Mouse (Mus musculus): Measurements from ENCODE around the gene Kcnj11. TPM values are rescaled to one million over a fixed set of nuclear protein-coding genes. Genes with fewer than 3 reads are reported as not detected.
A peak's percentile ranks its signal among the peaks of the same experiment; 100 is the strongest.

The Kcnj11 gene
- 3.2 and 7.2 TPM in 2 replicates for polyA plus RNA-seq (2016; fragmentation: Nextera tagmentation; extraction: Ambion mirVana)

DNA sequence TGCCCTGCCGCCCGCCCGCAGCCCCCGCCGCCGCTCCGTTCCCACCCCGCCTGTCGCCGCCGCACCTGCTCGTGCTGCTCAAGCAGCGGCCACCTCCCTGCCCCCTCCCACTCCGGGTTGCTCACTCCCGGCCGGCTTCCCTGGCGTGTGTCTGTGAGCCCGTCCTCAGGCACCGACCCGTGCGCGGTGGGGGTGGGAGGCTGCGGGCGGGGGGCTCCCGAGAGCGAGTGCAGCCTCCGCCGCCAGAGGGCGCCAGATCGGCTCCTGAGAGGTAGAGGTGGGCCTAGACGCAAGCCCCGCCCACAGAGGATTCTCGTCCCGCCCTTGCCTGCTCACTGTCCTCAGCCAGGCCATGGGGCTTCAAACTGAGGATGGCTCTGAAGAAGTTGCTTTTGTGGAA lies at the start of gene Kcnj11:
TSS of gene Kcnj11 (minus strand) at position 202 of the 400 bp plus-strand sequence.
- Histone ChIP-seq H3K9me3 (no peaks in the 10 kb centered on the region), H3K27me3 (ENCODE audit: insufficient read depth, poor library complexity, severe bottlenecking) (peaks cover 53% of the 10 kb centered on the region), H3K36me3 (0 out of 2 replicates have a peak, but pooled peaks cover 4% of the 10 kb centered on the region), H3K27ac (peak within 1 kb of the TSS; percentile 95), H3K4me1 (peaks cover 52% of the 10 kb centered on the region), H3K4me3 (peak within 1 kb of the TSS; percentile 70)
- WGBS = under 1% methylated on average over 34 of the region's 34 CpGs
- peak; percentile 94 for DNase-seq (ENCODE audit: low spot score)

DNA sequence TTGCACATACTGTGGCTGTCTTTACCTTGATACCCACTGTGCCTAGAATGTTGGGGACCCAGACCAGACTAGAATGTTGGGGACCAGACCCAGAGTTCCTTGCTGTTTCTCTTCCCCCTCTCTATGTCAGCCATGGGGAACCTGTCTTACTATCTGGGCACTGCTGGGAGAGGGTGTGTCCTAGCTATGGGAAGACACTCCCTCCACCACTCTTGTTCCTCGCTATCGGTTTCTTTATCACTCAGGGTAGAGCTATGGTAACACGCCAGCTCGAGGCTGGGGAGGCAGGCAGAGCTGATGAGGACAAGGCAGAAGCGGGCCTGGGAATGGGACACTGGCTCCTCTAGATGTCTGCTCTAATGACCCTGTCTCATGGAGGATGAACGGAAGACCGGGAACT lies 46.9 kb upstream of the Kcnj11 start:
- WGBS = 56% methylated on average over 7 of the region's 7 CpGs
- no peak overlapping the region for H3K4me3 ChIP-seq
- peaks cover 4% of the 10 kb centered on the region; the same call in 1 of the 2 replicates for H3K4me1 ChIP-seq
- H3K27ac ChIP-seq = no peak overlapping the region
- DNase-seq (ENCODE audit: low spot score) = no peak
- no peaks in the 10 kb centered on the region for H3K9me3 ChIP-seq
- H3K36me3 ChIP-seq = no peaks in the 10 kb centered on the region
- H3K27me3 ChIP-seq (ENCODE audit: insufficient read depth, poor library complexity, severe bottlenecking) = no peaks in the 10 kb centered on the region; the same call in 1 of the 2 replicates

GRCm38 (mm10) chr7:46146675-46147308 lies 46.2 kb upstream of the Kcnj11 start:
- WGBS = 87% methylated on average over 7 of the region's 7 CpGs
- H3K4me1 ChIP-seq = peaks cover 4% of the 10 kb centered on the region; the same call in 1 of the 2 replicates

GRCm38 (mm10) chr7:46144061-46144460 lies 43.5 kb upstream of the Kcnj11 start:
- Histone ChIP-seq H3K36me3 (no peaks in the 10 kb centered on the region), H3K27me3 (ENCODE audit: insufficient read depth, poor library complexity, severe bottlenecking) (peaks cover 14% of the 10 kb centered on the region; the same call in 1 of the 2 replicates), H3K4me1 (peaks cover 4% of the 10 kb centered on the region; the same call in 1 of the 2 replicates), H3K4me3 (no peak overlapping the region), H3K9me3 (no peaks in the 10 kb centered on the region), H3K27ac (no peak overlapping the region)
- no peak for DNase-seq (ENCODE audit: low spot score)
- WGBS = 80% methylated on average over 8 of the region's 8 CpGs

More at GRCm38 (mm10) chr7:46146675-46147308, 46.2 kb upstream of the Kcnj11 start:
- no peak for DNase-seq (ENCODE audit: low spot score)
- Histone ChIP-seq H3K36me3 (no peaks in the 10 kb centered on the region), H3K27ac (no peak overlapping the region), H3K4me3 (no peak overlapping the region), H3K27me3 (ENCODE audit: insufficient read depth, poor library complexity, severe bottlenecking) (no peaks in the 10 kb centered on the region), H3K9me3 (no peaks in the 10 kb centered on the region)

DNA sequence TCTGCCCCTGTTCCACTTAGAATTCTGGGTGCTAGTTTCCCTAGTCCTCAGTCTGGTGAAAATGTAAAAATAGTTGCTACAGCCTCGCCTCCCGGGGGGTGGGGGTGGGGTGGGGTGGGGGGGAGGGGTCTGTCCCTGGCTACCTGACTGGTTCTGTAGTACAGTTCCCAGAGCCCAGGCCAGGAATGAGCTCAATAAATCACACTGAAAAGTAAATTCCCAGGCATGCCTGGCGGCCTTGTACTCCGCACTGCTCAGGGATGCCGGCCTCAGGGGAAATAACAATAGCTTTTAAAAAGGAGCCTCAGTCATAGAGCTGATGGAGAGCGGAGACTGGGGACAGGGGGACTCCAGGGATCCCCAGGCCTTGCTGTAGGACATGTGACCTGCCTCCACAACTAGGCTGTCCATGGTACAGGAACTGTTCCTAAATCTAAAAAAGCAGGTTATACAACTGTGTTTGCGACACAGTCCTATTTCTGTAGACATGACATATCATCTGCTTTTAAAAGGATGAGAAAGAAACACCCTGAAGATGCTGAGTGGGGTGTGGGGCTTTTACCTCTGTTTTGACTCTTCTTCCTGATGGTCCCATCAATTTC lies 37.9 kb upstream of the Kcnj11 start:
- DNase-seq (ENCODE audit: low spot score) = no peak
- H3K36me3 ChIP-seq = no peaks in the 10 kb centered on the region
- no peak overlapping the region for H3K4me3 ChIP-seq
- no peaks in the 10 kb centered on the region for H3K9me3 ChIP-seq
- H3K27me3 ChIP-seq (ENCODE audit: insufficient read depth, poor library complexity, severe bottlenecking) = peaks cover 27% of the 10 kb centered on the region
- 48% methylated on average over 7 of the region's 7 CpGs for WGBS
- peaks cover 22% of the 10 kb centered on the region for H3K4me1 ChIP-seq
- peak overlapping the region; percentile 47; the same call in 1 of the 2 replicates for H3K27ac ChIP-seq

- no peak for DNase-seq (ENCODE audit: low spot score)
- H3K36me3 ChIP-seq = no peaks in the 10 kb centered on the region
- peaks cover 23% of the 10 kb centered on the region for H3K27me3 ChIP-seq (ENCODE audit: insufficient read depth, poor library complexity, severe bottlenecking)
- WGBS = 9% methylated on average over 7 of the region's 7 CpGs
- peak overlapping the region; percentile 38 for H3K4me3 ChIP-seq
- no peaks in the 10 kb centered on the region for H3K9me3 ChIP-seq
- peak overlapping the region; percentile 78 for H3K27ac ChIP-seq
- peaks cover 51% of the 10 kb centered on the region for H3K4me1 ChIP-seq
Observed at GRCm38 (mm10) chr7:46133858-46134257, 33.3 kb upstream of the Kcnj11 start.

GRCm38 (mm10) chr7:46132229-46132628 lies 31.7 kb upstream of the Kcnj11 start:
- H3K9me3 ChIP-seq = no peaks in the 10 kb centered on the region
- DNase-seq (ENCODE audit: low spot score) = no peak
- peaks cover 28% of the 10 kb centered on the region for H3K27me3 ChIP-seq (ENCODE audit: insufficient read depth, poor library complexity, severe bottlenecking)
- 81% methylated on average over 12 of the region's 12 CpGs for WGBS
- H3K4me1 ChIP-seq = peaks cover 47% of the 10 kb centered on the region
- H3K4me3 ChIP-seq = no peak overlapping the region
- H3K27ac ChIP-seq = no peak overlapping the region
- H3K36me3 ChIP-seq = no peaks in the 10 kb centered on the region

GRCm38 (mm10) chr7:46131806-46132205 lies 31.2 kb upstream of the Kcnj11 start:
- no peak for DNase-seq (ENCODE audit: low spot score)
- WGBS = 62% methylated on average over 8 of the region's 8 CpGs
- H3K27me3 ChIP-seq (ENCODE audit: insufficient read depth, poor library complexity, severe bottlenecking) = peaks cover 28% of the 10 kb centered on the region

GRCm38 (mm10) chr7:46131266-46131665 lies 30.7 kb upstream of the Kcnj11 start:
- 30% methylated on average over 3 of the region's 3 CpGs for whole genome bisulfite sequencing
- H3K4me1 ChIP-seq = peaks cover 47% of the 10 kb centered on the region
- no peak overlapping the region for H3K4me3 ChIP-seq
- H3K27me3 ChIP-seq (ENCODE audit: insufficient read depth, poor library complexity, severe bottlenecking) = peaks cover 28% of the 10 kb centered on the region
- no peak for DNase-seq (ENCODE audit: low spot score)
- no peak overlapping the region for H3K27ac ChIP-seq
- no peaks in the 10 kb centered on the region for H3K36me3 ChIP-seq
- no peaks in the 10 kb centered on the region for H3K9me3 ChIP-seq

More at GRCm38 (mm10) chr7:46131806-46132205, 31.2 kb upstream of the Kcnj11 start:
- Histone ChIP-seq H3K4me3 (no peak overlapping the region), H3K27ac (no peak overlapping the region), H3K4me1 (peaks cover 47% of the 10 kb centered on the region), H3K36me3 (no peaks in the 10 kb centered on the region), H3K9me3 (no peaks in the 10 kb centered on the region)

DNA sequence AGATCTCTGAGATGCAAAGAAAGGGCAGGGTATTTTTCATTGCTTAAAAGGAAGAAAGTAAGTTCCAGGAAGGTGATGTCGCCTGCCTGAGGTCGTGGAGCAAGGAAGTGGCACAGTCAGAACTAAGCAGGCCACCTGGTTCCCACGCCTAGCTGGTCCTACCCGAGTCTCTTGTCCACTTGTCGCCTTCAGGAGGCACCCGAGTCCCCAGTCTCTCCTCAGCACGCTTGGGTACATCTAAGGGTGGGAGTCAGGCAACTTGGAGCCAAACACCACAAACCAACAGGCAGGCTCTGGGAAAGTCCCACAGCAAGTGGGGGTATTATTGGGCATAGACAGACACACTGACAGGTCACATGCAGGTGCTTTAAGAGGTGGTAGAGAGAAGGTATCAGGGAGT lies 30.2 kb upstream of the Kcnj11 start:
- no peak for DNase-seq (ENCODE audit: low spot score)
- Histone ChIP-seq H3K36me3 (no peaks in the 10 kb centered on the region), H3K27me3 (ENCODE audit: insufficient read depth, poor library complexity, severe bottlenecking) (peaks cover 23% of the 10 kb centered on the region), H3K9me3 (no peaks in the 10 kb centered on the region), H3K27ac (no peak overlapping the region), H3K4me3 (no peak overlapping the region), H3K4me1 (peaks cover 47% of the 10 kb centered on the region)
- WGBS = 56% methylated on average over 7 of the region's 7 CpGs

- H3K4me1 ChIP-seq = peaks cover 56% of the 10 kb centered on the region
Observed at GRCm38 (mm10) chr7:46129463-46130179, 29.1 kb upstream of the Kcnj11 start.

GRCm38 (mm10) chr7:46128196-46128595 lies 27.6 kb upstream of the Kcnj11 start:
- Histone ChIP-seq H3K9me3 (no peaks in the 10 kb centered on the region), H3K27ac (peak overlapping the region; percentile 54; the same call in 1 of the 2 replicates), H3K4me1 (peaks cover 47% of the 10 kb centered on the region), H3K27me3 (ENCODE audit: insufficient read depth, poor library complexity, severe bottlenecking) (peaks cover 21% of the 10 kb centered on the region), H3K36me3 (no peaks in the 10 kb centered on the region), H3K4me3 (no peak overlapping the region)
- DNase-seq (ENCODE audit: low spot score) = no peak
- 67% methylated on average over 7 of the region's 7 CpGs for WGBS

More at GRCm38 (mm10) chr7:46129463-46130179, 29.1 kb upstream of the Kcnj11 start:
- Histone ChIP-seq H3K9me3 (no peaks in the 10 kb centered on the region), H3K27me3 (ENCODE audit: insufficient read depth, poor library complexity, severe bottlenecking) (peaks cover 17% of the 10 kb centered on the region), H3K27ac (no peak overlapping the region), H3K36me3 (no peaks in the 10 kb centered on the region), H3K4me3 (no peak overlapping the region)
- DNase-seq (ENCODE audit: low spot score) = no peak
- 44% methylated on average over 7 of the region's 7 CpGs for WGBS

DNA sequence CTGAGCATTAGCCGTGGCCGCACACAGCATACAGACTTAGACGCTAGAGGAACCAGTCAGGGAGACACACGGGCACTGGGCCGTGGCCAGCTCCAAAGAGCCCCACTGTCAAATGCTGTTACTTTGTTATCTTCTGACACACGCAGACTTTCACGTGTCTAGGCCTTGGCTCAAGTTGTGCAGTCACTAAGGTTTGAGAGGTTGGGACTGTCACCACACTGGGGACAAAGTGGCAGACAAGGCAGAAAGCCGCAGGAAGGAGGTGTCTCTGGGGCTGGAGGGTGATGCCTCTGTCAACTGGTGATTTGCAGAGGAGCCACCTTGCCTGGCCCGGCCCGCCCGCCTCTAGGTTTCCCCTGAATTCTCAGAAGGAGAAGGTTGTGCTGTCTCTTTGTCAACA lies 24.8 kb upstream of the Kcnj11 start:
- peaks cover 15% of the 10 kb centered on the region for H3K27me3 ChIP-seq (ENCODE audit: insufficient read depth, poor library complexity, severe bottlenecking)
- peak overlapping the region; percentile 16; the same call in 1 of the 2 replicates for H3K27ac ChIP-seq
- H3K4me1 ChIP-seq = peaks cover 44% of the 10 kb centered on the region
- WGBS = 54% methylated on average over 11 of the region's 11 CpGs
- H3K9me3 ChIP-seq = no peaks in the 10 kb centered on the region
- H3K36me3 ChIP-seq = no peaks in the 10 kb centered on the region
- no peak overlapping the region for H3K4me3 ChIP-seq
- DNase-seq (ENCODE audit: low spot score) = no peak

All from heart, embryonic 10.5 days (tissue).